Mouse (Mus musculus) cerebellum, adult 2 months (tissue): Measurements from ENCODE around the gene Mosmo. TPM values are rescaled to one million over a fixed set of nuclear protein-coding genes. Genes with fewer than 3 reads are reported as not detected.

Experiments used
- DNase-seq, 2 experiments: peaks; one replicate each; pipeline ENCODE4 v3.0.0; 2021
- H3K27ac ChIP-seq: fragments of 200-500 bp; 2 replicates; pipeline ENCODE4 v1.5.1; 2012; ENCODE audit warnings: low read length, control low read depth, inconsistent platforms; ENCODE audit not compliant: insufficient read depth
- H3K27me3 ChIP-seq: fragments of 200-500 bp; 2 replicates; pipeline ENCODE4 v1.6.1; 2012; ENCODE audit warnings: inconsistent platforms, mild to moderate bottlenecking, low read length, moderate library complexity; ENCODE audit not compliant: control insufficient read depth, insufficient read depth
- H3K4me1 ChIP-seq: fragments of 200-500 bp; 2 replicates; pipeline ENCODE4 v1.6.1; 2011; ENCODE audit warnings: low read length; ENCODE audit not compliant: control insufficient read depth, insufficient read depth
- H3K4me3 ChIP-seq: fragments of 200-500 bp; replicated peaks from 2 replicates; pipeline ENCODE3; 2011; ENCODE audit warnings: mild to moderate bottlenecking, low read depth, low read length, control low read depth; ENCODE audit not compliant: insufficient read depth
- CTCF ChIP-seq: fragments of 200-500 bp; IDR thresholded peaks from 2 replicates; pipeline ENCODE4 v1.5.1; 2011; ENCODE audit warnings: low read depth, mild to moderate bottlenecking, control low read depth, low read length, moderate library complexity, borderline replicate concordance; ENCODE audit not compliant: insufficient read depth
- POLR2A ChIP-seq: fragments of 200-500 bp; IDR thresholded peaks from 2 replicates; pipeline ENCODE4 v1.6.1; 2011; ENCODE audit warnings: low read length, control low read depth, borderline replicate concordance; ENCODE audit not compliant: insufficient read depth
- WGBS: fragments of 180-500 bp; shearing (Covaris S2); methylation state at CpG from one replicate; pipeline ENCODE4 v1.1.7; 2018; 5-methylcytosine and 5-hydroxymethylcytosine counted together
- polyA plus RNA-seq: library from polyadenylated mRNA; depleted of rRNA; stranded (reverse); fragments of >200 nt; gene quantifications from 2 replicates; pipeline ENCODE4 v1.2.3, GENCODE M21; 2012

The Mosmo gene
- polyA plus RNA-seq, 1 experiment, result 32.1 TPM

DNA sequence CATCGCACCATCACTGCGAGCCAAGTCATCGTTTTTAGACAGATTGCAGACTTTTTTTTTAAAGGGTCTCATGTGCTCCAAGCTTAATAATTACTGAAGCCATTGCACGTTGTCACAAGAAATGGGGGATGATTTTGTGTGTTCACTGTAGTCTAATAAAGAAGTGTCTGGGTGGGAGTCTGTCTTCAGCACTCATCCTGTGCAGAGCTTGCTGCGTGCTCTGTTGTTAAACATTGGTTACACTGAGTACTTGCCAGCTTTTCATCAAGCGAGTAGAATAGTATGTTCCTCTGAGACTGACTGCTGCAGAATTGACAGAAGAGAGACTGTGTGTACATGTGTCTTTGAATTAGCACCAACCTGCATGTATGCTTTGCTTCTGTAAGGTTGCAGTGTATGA lies 7.8 kb downstream of the Mosmo start:
- no peak overlapping the region for H3K4me3 ChIP-seq
- WGBS, result 55% methylated on average over 6 of the region's 6 CpGs

DNA sequence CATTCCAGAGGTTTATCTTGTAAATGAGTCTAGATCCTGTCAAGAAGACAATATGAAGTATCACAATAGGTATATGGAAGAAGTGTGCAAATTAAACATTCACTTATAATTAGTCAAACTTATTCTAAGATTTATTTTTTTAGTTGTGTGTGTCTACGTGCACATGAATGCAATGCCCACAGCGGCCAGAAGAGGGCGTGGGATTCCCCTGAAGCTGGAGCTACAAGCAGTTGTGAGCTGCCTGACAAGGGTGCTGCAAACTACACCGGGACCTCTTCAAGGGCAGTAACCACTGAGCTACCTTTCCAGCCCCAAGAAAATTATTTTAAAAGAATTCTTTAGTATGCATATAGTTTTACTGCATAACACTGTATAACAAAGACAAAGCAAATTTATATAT lies 13.2 kb downstream of the Mosmo start:
- TF ChIP-seq CTCF (0 out of 2 replicates have a peak, but pooled peaks have one; percentile 1), POLR2A (no peak)
- DNase-seq, result no peak
- Histone ChIP-seq H3K27ac (no peak overlapping the region), H3K27me3 (no peaks in the 10 kb centered on the region), H3K4me1 (peaks cover 8% of the 10 kb centered on the region), H3K4me3 (no peak overlapping the region)
- whole genome bisulfite sequencing, result 74% methylated on average over 4 of the region's 4 CpGs

More for the DNA sequence above, 7.8 kb downstream of the Mosmo start:
- TF ChIP-seq POLR2A, result no peak
- no peak for TF ChIP-seq CTCF
- H3K4me1 ChIP-seq, result peaks cover 8% of the 10 kb centered on the region
- no peaks in the 10 kb centered on the region for H3K27me3 ChIP-seq
- DNase-seq, result no peak
- no peak overlapping the region for H3K27ac ChIP-seq

DNA sequence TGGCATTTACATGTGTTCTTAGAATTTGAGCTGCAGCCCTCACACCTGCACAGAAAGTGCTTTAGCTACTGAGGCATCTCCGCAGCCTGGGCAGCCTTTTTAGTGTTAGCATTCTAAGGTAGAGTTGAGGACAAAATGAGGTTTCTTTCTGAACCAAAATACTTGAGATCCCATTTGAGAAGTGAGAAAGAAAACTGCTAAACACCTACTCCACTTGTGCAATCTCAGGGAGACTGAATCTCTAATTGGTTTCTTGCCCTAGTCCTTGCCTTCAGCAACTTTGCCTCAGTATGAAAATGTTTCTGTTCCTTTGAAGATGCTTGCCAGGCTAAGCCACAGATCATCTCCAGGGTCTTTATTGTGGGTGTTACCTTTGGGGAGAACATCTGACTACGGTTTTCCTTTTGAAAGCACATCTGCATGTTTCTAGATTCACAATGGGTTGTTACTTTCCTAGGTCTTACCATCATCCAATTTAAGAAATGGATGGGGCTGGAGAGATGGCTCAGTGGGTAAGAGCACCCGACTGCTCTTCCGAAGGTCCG lies 16.5 kb downstream of the Mosmo start:
- Histone ChIP-seq H3K27me3 (no peaks in the 10 kb centered on the region), H3K4me3 (no peak overlapping the region), H3K4me1 (no peaks in the 10 kb centered on the region), H3K27ac (no peak overlapping the region)
- no peak for DNase-seq
- 98% methylated on average over 5 of the region's 5 CpGs for WGBS
- TF ChIP-seq CTCF (no peak), POLR2A (no peak)

DNA sequence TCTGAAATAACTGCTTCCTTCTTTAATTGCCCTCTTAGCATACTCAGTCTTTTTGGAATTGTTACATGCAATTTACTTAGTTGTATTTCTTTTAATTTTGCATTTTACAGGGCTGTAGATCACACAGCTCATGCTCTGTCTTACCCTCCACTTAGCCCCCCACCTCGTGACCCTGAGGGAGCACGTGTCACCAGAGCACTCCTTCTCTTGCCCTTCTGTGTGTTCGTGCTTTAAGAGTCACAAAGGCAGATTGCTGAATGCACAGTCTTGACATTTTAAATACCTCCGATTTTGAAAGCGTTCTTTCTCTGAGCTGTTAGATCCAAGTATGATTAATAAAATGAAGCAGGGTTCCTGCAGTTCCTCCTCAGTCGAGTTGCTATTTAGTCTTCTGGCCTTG lies 17.8 kb downstream of the Mosmo start:
- DNase-seq, result no peak
- H3K27ac ChIP-seq, result no peak overlapping the region
- WGBS, result 50% methylated on average over 6 of the region's 6 CpGs
- no peak for TF ChIP-seq POLR2A
- no peak for TF ChIP-seq CTCF
- no peaks in the 10 kb centered on the region for H3K4me1 ChIP-seq
- no peak overlapping the region for H3K4me3 ChIP-seq
- H3K27me3 ChIP-seq, result no peaks in the 10 kb centered on the region

DNA sequence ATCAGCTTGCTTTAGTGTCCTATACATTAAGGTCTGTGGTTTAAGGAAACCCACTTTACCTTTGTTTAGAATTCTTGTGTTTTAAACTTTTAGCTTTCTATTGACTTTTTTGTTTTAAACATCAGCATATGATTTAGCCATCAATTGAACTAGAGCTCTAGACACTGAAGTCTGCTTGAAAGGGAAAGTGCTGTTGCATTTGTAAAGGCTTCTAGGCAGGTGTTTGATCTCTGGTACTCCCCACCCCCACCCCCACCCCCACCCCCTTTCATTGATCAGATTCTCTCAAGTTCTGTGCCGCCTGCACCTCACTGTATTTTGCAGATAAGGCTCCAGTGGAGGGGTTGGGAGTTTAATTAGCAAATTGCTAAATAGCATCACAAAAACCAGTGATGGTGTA lies 18.2 kb downstream of the Mosmo start:
- TF ChIP-seq CTCF, result no peak
- no peak for TF ChIP-seq POLR2A
- Histone ChIP-seq H3K4me1 (no peaks in the 10 kb centered on the region), H3K4me3 (no peak overlapping the region), H3K27me3 (no peaks in the 10 kb centered on the region), H3K27ac (no peak overlapping the region)
- WGBS, result 93% methylated on average over 1 of the region's 1 CpGs
- DNase-seq, result no peak

DNA sequence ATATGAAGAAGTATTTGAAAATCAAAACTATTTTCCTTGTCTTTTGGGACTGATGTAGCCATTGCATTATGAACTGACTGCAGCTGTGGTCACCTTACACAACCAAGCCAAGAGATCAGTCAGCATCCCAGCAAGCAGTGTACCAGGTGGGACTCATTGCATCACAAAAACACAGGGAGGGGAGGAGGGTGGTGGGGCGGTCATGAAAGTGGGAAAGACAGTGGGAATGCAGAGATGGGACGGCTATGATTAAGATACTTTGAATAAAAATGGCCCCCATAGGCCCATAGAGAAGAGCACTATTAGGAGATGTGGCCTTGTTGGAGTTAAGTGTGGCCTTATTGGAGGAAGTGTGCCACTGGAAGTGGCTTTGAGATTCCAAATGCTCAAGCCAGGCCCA lies 18.9 kb downstream of the Mosmo start:
- H3K4me1 ChIP-seq, result no peaks in the 10 kb centered on the region
- no peak for DNase-seq
- no peaks in the 10 kb centered on the region for H3K27me3 ChIP-seq
- WGBS, result 96% methylated on average over 2 of the region's 2 CpGs
- no peak overlapping the region for H3K27ac ChIP-seq
- TF ChIP-seq POLR2A (no peak), CTCF (no peak)
- no peak overlapping the region for H3K4me3 ChIP-seq

DNA sequence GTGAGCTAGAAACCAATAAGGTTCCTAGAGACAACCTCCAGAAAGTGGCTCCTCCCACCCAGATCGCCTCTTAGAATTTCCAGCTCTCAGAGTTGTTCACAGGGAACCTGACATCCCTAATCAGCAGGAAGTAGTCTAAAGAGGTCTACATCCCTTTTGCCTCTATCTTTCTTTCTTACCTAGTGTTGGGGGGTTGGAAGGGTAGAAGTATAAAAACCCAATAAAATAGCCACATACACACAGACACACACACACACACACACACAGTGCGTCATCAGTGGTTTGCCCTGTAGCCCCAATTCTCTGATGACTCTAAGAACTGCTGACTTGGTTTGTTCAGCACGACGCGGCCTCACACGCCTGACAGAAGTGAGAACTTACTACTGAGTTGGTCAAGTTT lies 22.2 kb downstream of the Mosmo start:
- H3K4me1 ChIP-seq, result no peaks in the 10 kb centered on the region
- H3K4me3 ChIP-seq, result no peak overlapping the region
- DNase-seq, result no peak
- whole genome bisulfite sequencing, result 93% methylated on average over 6 of the region's 6 CpGs
- TF ChIP-seq POLR2A, result no peak
- no peak for TF ChIP-seq CTCF
- no peaks in the 10 kb centered on the region for H3K27me3 ChIP-seq
- H3K27ac ChIP-seq, result no peak overlapping the region

DNA sequence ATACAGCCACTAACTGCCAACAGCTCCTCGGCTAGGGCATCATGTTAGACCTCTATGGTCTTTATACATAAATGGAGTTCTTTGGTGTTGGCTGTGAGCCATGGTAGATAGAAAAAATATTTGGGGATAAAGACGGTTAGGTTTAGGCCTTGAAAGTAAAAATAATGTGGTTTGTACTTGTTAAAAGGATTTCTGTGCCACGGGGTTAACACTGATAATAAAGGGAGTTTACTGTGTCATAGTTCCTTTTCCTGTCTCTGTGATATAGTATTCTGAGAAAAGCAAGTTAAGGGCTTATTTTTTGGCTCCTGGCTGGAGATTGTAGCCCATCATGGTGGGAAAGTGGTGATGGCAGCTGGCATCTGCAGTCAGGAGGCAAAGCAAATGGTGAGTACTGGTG lies 26.5 kb downstream of the Mosmo start:
- DNase-seq, result no peak

More for the DNA sequence above, 26.5 kb downstream of the Mosmo start:
- Histone ChIP-seq H3K27ac (no peak overlapping the region), H3K4me3 (no peak overlapping the region), H3K4me1 (no peaks in the 10 kb centered on the region), H3K27me3 (no peaks in the 10 kb centered on the region)
- TF ChIP-seq CTCF, result no peak
- TF ChIP-seq POLR2A, result no peak
- WGBS, result 47% methylated on average over 3 of the region's 3 CpGs
